Mouse (Mus musculus): ENCODE measurements around the gene Pf4. TPM values are rescaled to one million over a fixed set of nuclear protein-coding genes. Genes with fewer than 3 reads are reported as not detected.

The Pf4 gene
- polyA plus RNA-seq, 1 experiment: 2.3 TPM

DNA sequence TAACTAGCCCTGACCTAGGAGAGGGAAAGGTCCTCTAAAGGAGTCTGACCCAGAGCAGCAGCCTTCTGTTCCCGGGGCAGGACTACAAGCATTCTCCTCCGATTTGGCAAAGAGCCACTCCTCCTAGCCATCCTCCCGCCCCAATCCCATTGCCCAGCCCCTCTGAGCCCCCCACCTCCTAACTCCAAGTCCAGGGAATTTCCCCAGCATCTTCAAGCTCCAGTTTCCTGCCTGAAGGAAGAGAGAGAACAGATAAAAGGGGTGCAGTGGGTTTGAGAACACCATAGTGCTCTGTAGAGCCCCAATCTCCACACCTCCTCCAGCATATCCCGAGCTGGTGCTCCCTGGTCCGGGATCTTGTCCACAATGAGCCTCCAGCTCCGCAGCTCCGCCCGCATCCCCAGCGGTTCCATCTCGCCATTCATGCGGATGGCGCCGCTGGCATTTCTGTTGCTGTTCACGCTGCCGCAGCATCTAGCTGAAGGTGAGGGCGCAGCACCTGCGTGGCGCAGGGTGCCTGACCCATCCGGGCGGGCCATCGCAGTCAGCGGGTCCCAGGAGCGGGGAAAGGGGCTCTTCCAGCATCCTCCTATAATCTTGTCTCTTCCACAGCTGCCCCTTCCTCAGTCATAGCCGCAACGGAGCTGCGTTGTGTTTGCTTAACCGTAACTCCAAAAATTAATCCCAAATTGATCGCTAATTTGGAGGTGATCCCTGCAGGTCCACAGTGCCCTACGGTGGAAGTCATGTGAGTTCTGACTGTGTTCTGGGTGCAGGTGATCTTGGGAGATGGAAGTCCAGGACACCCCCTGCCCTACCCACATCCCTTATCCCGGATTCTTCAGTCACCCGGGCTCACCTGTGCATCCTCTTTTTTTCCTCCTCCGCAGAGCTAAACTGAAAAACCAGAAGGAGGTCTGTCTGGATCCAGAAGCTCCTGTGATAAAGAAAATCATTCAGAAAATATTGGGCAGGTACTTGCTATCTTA, 12.9 kb upstream of the Pf4 start, which contains the start of gene Cxcl5:
Gene Cxcl5 (plus strand): TSS at position 284 of the 989 bp plus-strand sequence.
- Histone ChIP-seq H3K4me3 (replicated peaks; ENCODE audit: insufficient read depth, low read depth, low read length) (peak within 1 kb of the TSS; percentile 43), H3K27ac (ENCODE audit: insufficient read depth, low read length) (no peak within 1 kb of the TSS), H3K27me3 (ENCODE audit: control insufficient read depth, insufficient read depth, low read length) (no peaks in the 10 kb centered on the region; the same call in 1 of the 2 replicates), H3K4me1 (ENCODE audit: control insufficient read depth, insufficient read depth, low read length) (no peaks in the 10 kb centered on the region)
- TF ChIP-seq POLR2A (IDR thresholded peaks at IDR 0.05; ENCODE audit: borderline replicate concordance, insufficient read depth, low read length) (no peak), CTCF (IDR thresholded peaks at IDR 0.05; ENCODE audit: borderline replicate concordance, insufficient read depth, low read depth, low read length) (no peak)
- 3% methylated on average over 32 of the region's 32 CpGs for WGBS
- peak; percentile 4 to 18 for DNase-seq

DNA sequence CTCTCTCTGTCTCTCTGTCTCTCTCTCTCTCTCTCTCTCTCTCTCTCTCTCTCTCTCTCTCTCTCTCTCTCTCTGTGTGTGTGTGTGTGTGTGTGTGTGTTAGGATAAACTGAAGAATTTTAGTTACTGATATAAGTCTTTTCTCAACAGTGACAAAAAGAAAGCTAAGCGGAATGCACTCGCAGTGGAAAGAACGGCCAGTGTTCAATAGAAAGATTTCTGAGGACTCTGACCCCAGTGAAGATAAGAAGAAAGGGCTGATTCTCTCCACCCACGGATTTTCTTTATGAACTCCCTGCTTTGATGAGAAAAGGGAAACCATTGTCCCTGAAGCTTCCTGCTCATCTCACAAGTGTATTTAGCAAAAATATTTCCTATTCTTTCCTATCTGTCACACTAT, 11.9 kb upstream of the Pf4 start:
- Histone ChIP-seq H3K4me1 (ENCODE audit: control insufficient read depth, insufficient read depth, low read length) (no peaks in the 10 kb centered on the region), H3K27me3 (ENCODE audit: control insufficient read depth, insufficient read depth, low read length) (no peaks in the 10 kb centered on the region; the same call in 1 of the 2 replicates), H3K4me3 (replicated peaks; ENCODE audit: insufficient read depth, low read depth, low read length) (no peak overlapping the region), H3K27ac (ENCODE audit: insufficient read depth, low read length) (no peak overlapping the region)
- DNase-seq: no peak
- 72% methylated on average over 4 of the region's 4 CpGs for WGBS
- no peak for TF ChIP-seq CTCF (IDR thresholded peaks at IDR 0.05; ENCODE audit: borderline replicate concordance, insufficient read depth, low read depth, low read length)
- no peak for TF ChIP-seq POLR2A (IDR thresholded peaks at IDR 0.05; ENCODE audit: borderline replicate concordance, insufficient read depth, low read length)

DNA sequence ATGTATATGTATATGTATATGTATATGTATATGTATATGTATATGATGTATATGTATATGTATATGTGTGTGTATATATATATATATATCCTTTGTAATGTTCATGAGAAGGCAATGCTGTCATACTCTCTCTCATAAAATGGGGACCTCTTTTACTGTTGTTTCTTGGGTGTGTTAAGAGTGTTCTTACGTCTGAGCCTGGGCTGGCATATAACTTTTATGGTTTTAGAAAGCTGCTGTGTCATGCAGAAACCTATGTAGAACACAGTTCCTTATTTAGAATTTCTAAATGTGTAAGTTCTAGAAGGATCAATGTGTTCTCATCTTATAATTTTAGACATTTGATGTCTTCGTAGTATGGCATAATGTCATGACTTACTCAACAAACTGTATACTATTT, 11.4 kb upstream of the Pf4 start:
- H3K4me3 ChIP-seq (replicated peaks; ENCODE audit: insufficient read depth, low read depth, low read length): no peak overlapping the region
- H3K27ac ChIP-seq (ENCODE audit: insufficient read depth, low read length): no peak overlapping the region
- H3K27me3 ChIP-seq (ENCODE audit: control insufficient read depth, insufficient read depth, low read length): no peaks in the 10 kb centered on the region; the same call in 1 of the 2 replicates
- WGBS: 99% methylated on average over 2 of the region's 2 CpGs
- DNase-seq: no peak
- TF ChIP-seq POLR2A (IDR thresholded peaks at IDR 0.05; ENCODE audit: borderline replicate concordance, insufficient read depth, low read length) (no peak), CTCF (IDR thresholded peaks at IDR 0.05; ENCODE audit: borderline replicate concordance, insufficient read depth, low read depth, low read length) (no peak)
- H3K4me1 ChIP-seq (ENCODE audit: control insufficient read depth, insufficient read depth, low read length): no peaks in the 10 kb centered on the region

DNA sequence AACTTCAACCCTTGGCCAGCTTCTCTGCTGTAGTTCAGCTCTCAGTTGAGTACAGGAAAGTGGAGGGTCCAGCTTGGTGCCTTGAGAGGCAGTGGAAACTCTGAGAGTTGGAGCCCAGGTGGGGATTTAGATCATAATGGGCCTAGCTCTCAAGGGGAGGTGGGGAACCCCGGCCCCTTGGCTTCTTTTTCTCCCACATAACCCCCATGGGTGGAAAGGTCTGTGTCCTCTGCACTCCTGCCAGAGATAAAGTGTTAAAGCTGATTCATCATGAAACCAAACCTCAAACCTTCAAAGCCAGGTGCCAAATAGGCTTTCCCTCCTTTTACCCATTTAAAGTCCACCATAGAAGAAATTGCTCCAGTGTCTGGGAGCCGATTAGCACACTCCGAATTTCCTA, 10.4 kb upstream of the Pf4 start:
- no peak for DNase-seq
- Histone ChIP-seq H3K27me3 (ENCODE audit: control insufficient read depth, insufficient read depth, low read length) (no peaks in the 10 kb centered on the region; the same call in 1 of the 2 replicates), H3K4me3 (replicated peaks; ENCODE audit: insufficient read depth, low read depth, low read length) (no peak overlapping the region), H3K4me1 (ENCODE audit: control insufficient read depth, insufficient read depth, low read length) (no peaks in the 10 kb centered on the region), H3K27ac (ENCODE audit: insufficient read depth, low read length) (no peak overlapping the region)
- TF ChIP-seq POLR2A (IDR thresholded peaks at IDR 0.05; ENCODE audit: borderline replicate concordance, insufficient read depth, low read length) (no peak), CTCF (IDR thresholded peaks at IDR 0.05; ENCODE audit: borderline replicate concordance, insufficient read depth, low read depth, low read length) (no peak)
- 87% methylated on average over 3 of the region's 3 CpGs for WGBS

DNA sequence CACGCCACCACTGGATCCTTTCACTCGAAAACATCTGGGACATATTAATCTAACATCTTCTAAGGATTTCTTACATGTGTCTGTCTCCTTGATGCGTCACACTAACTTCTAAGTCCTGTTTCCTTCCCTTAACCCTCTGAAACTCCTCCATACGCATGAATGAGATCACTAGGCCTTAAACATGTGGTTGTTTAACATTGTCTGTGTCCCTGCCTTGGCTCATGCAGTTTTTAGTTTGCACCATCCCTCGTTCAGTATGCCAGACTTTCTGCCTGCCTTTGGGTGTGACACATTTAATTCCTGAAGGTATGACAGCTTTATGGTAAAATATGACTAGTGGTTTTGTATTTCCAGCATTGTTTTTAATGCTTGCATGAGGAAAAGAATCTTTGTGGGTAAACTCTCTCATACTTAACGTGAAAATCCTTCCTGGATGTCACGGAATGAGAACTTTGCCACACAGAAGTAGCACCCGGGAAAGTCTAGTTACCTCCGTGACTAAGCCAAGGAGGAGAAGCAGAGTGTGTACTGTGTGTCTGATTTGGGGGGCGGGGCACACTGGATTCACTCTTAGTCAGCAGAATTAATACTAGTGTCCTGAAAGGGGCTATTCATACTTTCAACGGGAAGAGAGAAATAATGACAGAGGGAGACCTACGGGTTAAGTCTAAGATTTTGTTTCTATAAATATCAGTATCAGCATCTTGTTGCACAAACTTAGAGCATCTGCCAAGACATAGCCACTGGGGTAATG, 8.1 kb upstream of the Pf4 start:
- DNase-seq: no peak
- TF ChIP-seq POLR2A (IDR thresholded peaks at IDR 0.05; ENCODE audit: borderline replicate concordance, insufficient read depth, low read length) (no peak), CTCF (IDR thresholded peaks at IDR 0.05; ENCODE audit: borderline replicate concordance, insufficient read depth, low read depth, low read length) (no peak)

DNA sequence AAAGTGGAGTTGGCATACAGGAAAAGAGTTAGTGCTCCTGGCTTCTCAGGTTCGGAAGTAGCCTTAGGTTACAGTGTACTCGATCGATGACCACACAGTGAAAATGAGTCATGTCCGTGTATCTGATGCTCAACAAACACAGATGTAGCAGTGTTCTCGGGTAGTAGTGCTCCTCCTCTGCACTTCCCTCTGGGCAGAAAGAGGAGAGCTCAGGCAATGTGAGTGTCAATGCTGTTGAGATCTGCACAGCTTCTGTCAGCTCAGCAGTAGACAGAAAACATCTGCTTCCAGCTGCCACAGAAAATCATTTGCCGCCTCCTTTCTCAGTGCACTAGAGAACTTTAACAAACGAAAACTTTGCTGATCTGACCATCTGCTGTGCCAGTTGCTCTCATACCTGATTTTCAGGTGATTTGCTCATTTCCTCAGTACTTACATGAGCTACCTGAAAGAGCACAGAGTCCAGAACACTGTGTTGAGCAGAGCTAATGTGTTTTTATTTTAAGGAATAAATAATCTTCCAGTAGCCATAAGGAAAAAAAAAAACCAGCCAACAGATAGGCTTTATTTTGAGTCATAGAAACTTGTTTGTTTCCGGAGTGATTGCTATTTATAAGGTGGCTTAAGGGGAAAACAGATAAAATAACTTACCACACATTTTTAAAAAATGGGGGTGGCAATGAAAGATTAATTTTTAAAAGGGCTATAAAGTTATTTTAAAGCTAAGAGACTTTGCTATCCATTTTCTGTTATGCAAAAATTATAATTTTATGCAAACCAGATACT, 6.2 kb upstream of the Pf4 start:
- TF ChIP-seq CTCF (IDR thresholded peaks at IDR 0.05; ENCODE audit: borderline replicate concordance, insufficient read depth, low read depth, low read length) (no peak), POLR2A (IDR thresholded peaks at IDR 0.05; ENCODE audit: borderline replicate concordance, insufficient read depth, low read length) (no peak)
- Histone ChIP-seq H3K4me3 (replicated peaks; ENCODE audit: insufficient read depth, low read depth, low read length) (no peak overlapping the region), H3K27ac (ENCODE audit: insufficient read depth, low read length) (no peak overlapping the region), H3K27me3 (ENCODE audit: control insufficient read depth, insufficient read depth, low read length) (no peaks in the 10 kb centered on the region), H3K4me1 (ENCODE audit: control insufficient read depth, insufficient read depth, low read length) (no peaks in the 10 kb centered on the region)
- DNase-seq: no peak
- 85% methylated on average over 8 of the region's 8 CpGs for WGBS

More for the DNA sequence above, 8.1 kb upstream of the Pf4 start:
- 84% methylated on average over 12 of the region's 12 CpGs for WGBS
- Histone ChIP-seq H3K4me3 (replicated peaks; ENCODE audit: insufficient read depth, low read depth, low read length) (no peak overlapping the region), H3K27ac (ENCODE audit: insufficient read depth, low read length) (no peak overlapping the region), H3K27me3 (ENCODE audit: control insufficient read depth, insufficient read depth, low read length) (no peaks in the 10 kb centered on the region), H3K4me1 (ENCODE audit: control insufficient read depth, insufficient read depth, low read length) (no peaks in the 10 kb centered on the region)

DNA sequence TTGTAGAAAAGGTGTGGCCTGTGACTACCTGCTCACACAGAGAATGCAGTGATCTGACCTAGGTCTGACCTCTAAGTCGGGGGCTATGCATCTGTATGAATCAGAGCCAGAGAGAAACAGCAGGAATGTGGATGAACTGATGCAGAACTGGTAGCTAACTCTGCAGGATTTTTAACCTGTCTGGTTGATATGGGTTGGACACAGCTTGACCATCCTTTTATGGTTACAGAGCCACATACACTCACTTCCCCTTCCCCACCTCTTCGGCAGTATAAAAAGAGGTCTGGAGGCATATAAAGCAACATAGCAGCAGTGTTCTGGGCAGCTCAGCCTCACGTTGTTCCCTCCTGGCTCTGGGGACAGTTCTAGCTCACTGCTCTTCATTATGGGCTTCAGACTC, 4.0 kb upstream of the Pf4 start, which contains the start of gene Ppbp:
Gene Ppbp (plus strand): TSS at position 301 of the 400 bp plus-strand sequence.
- TF ChIP-seq POLR2A (IDR thresholded peaks at IDR 0.05; ENCODE audit: borderline replicate concordance, insufficient read depth, low read length) (no peak), CTCF (IDR thresholded peaks at IDR 0.05; ENCODE audit: borderline replicate concordance, insufficient read depth, low read depth, low read length) (no peak)
- H3K27ac ChIP-seq (ENCODE audit: insufficient read depth, low read length): no peak within 1 kb of the TSS
- 60% methylated on average over 3 of the region's 3 CpGs for WGBS
- H3K4me3 ChIP-seq (replicated peaks; ENCODE audit: insufficient read depth, low read depth, low read length): no peak within 1 kb of the TSS
- H3K4me1 ChIP-seq (ENCODE audit: control insufficient read depth, insufficient read depth, low read length): no peaks in the 10 kb centered on the region
- DNase-seq: no peak
- H3K27me3 ChIP-seq (ENCODE audit: control insufficient read depth, insufficient read depth, low read length): no peaks in the 10 kb centered on the region

All from cerebellum, adult 2 months (tissue).